Comparison of ENCODE assay signal across 8 mouse cellular contexts in genomic region chr1:172143570-172143969, GRCm38 (mm10). TPM values are rescaled to one million over a fixed set of nuclear protein-coding genes. Genes with fewer than 3 reads are reported as not detected.
DNase-seq lines count a peak whose midpoint lies in the region; ATAC-seq and TF ChIP-seq lines count a peak whose summit lies in the region.
"Had no signal": no experiment of that assay in that cellular context is flagged by ENCODE, and none has a peak within 500 bp of the region (broad histone marks: within the 10 kb centered on the region; RNA-seq: fewer than 3 reads in every experiment).

No protein-coding gene starts in this region.

- H3K4me3 ChIP-seq in limb, embryonic 11.5 days (ENCODE audit: low read depth, low read length): no peak overlapping the region
- no peak overlapping the region for H3K4me3 ChIP-seq in limb, embryonic 10.5 days
- no peak overlapping the region for H3K4me3 ChIP-seq in liver, postnatal 0 days (ENCODE audit: low read depth, low read length)
- H3K4me3 ChIP-seq: erythroblast, embryonic 14.5 days had no signal

- no peak for ATAC-seq in limb, embryonic 11.5 days (ENCODE audit: insufficient number of reproducible peaks, low FRiP score, low TSS enrichment, low read depth)
- no peak for ATAC-seq in liver, postnatal 0 days

- H3K27me3 ChIP-seq in limb, embryonic 11.5 days (ENCODE audit: control insufficient read depth, insufficient read depth, low read length): no peaks in the 10 kb centered on the region
- H3K27me3 ChIP-seq in limb, embryonic 10.5 days (ENCODE audit: low read depth, poor library complexity, severe bottlenecking): no peaks in the 10 kb centered on the region
- H3K27me3 ChIP-seq in liver, postnatal 0 days (ENCODE audit: insufficient read depth, low read length): no peaks in the 10 kb centered on the region

- H3K4me2 ChIP-seq in limb, embryonic 11.5 days (ENCODE audit: low read depth, severe bottlenecking): no peak overlapping the region
- H3K4me2 ChIP-seq in liver, postnatal 0 days (ENCODE audit: low read depth, low read length): no peak overlapping the region

- 39% methylated on average over 1 of the region's 1 CpGs for WGBS in limb, embryonic 11.5 days
- 45% methylated on average over 1 of the region's 1 CpGs for WGBS in limb, embryonic 10.5 days
- 10% methylated on average over 1 of the region's 1 CpGs for WGBS in liver, postnatal 0 days (ENCODE audit: insufficient replicate concordance)

- no peaks in the 10 kb centered on the region for H3K36me3 ChIP-seq in limb, embryonic 11.5 days (ENCODE audit: control insufficient read depth, insufficient read depth, low read length)
- H3K36me3 ChIP-seq in limb, embryonic 10.5 days: no peaks in the 10 kb centered on the region
- H3K36me3 ChIP-seq in liver, postnatal 0 days (replicated peaks; ENCODE audit: insufficient read depth, low read length): no peaks in the 10 kb centered on the region

- DNase-seq in limb, embryonic 11.5 days (ENCODE audit: low spot score): peak; percentile 50
- DNase-seq in limb, embryonic 10.5 days (ENCODE audit: low spot score): no peak
- DNase-seq in Muller cell, postnatal 12 days (ENCODE audit: inconsistent ontology term): peak; percentile 40
- peak; percentile 43 to 65 for DNase-seq in cerebellum, postnatal 36 days
- peak; percentile 86 for DNase-seq in kidney, adult 9 months
- peak; percentile 59 for DNase-seq in liver, postnatal 0 days
- peak; percentile 38 for DNase-seq in spleen, adult 12 weeks (ENCODE audit: low spot score)

- TF ChIP-seq CTCF in liver, postnatal 0 days (IDR thresholded peaks at IDR 0.05; ENCODE audit: low read depth): peak; percentile 84

- H3K4me1 ChIP-seq in limb, embryonic 11.5 days (ENCODE audit: control insufficient read depth, insufficient read depth, low read length): no peaks in the 10 kb centered on the region
- peaks cover 15% of the 10 kb centered on the region for H3K4me1 ChIP-seq in limb, embryonic 10.5 days
- H3K4me1 ChIP-seq in liver, postnatal 0 days (ENCODE audit: insufficient read depth): peaks cover 6% of the 10 kb centered on the region

- TF ChIP-seq EP300 in liver, postnatal 0 days (IDR thresholded peaks at IDR 0.05; ENCODE audit: low read depth): no peak

- H3K27ac ChIP-seq in limb, embryonic 11.5 days (replicated peaks; ENCODE audit: low read depth, low read length): no peak overlapping the region
- no peak overlapping the region for H3K27ac ChIP-seq in limb, embryonic 10.5 days
- H3K27ac ChIP-seq in liver, postnatal 0 days (ENCODE audit: low read depth): no peak overlapping the region

- no peak overlapping the region for H3K9ac ChIP-seq in limb, embryonic 11.5 days (ENCODE audit: low read length)
- H3K9ac ChIP-seq in liver, postnatal 0 days (replicated peaks): no peak overlapping the region

- no peaks in the 10 kb centered on the region for H3K9me3 ChIP-seq in limb, embryonic 11.5 days (ENCODE audit: control insufficient read depth, low read length)
- no peaks in the 10 kb centered on the region for H3K9me3 ChIP-seq in limb, embryonic 10.5 days (replicated peaks)
- H3K9me3 ChIP-seq in liver, postnatal 0 days (ENCODE audit: low read length): no peaks in the 10 kb centered on the region

RNA-seq across cellular contexts. Expression of gene Dcaf8, which starts 4.3 kb away (rescaled TPM):
- 119 and 127 TPM in 2 replicates for polyA plus RNA-seq in limb, embryonic 11.5 days (2014; fragmentation: Nextera tagmentation; extraction: Ambion mirVana)
- 125 and 156 TPM in 2 replicates for polyA plus RNA-seq in limb, embryonic 10.5 days (2016; fragmentation: Nextera tagmentation; extraction: Ambion mirVana)
- 43.0 and 48.3 TPM in 2 replicates for polyA plus RNA-seq in liver, postnatal 0 days (2015; fragmentation: Nextera tagmentation; extraction: Ambion mirVana)

RNA-seq across cellular contexts. Expression of gene Pex19, which starts 17.0 kb away (rescaled TPM):
- polyA plus RNA-seq in limb, embryonic 11.5 days (2014; fragmentation: Nextera tagmentation; extraction: Ambion mirVana): 176 and 180 TPM in 2 replicates
- polyA plus RNA-seq in limb, embryonic 10.5 days (2016; fragmentation: Nextera tagmentation; extraction: Ambion mirVana): 195 and 206 TPM in 2 replicates
- polyA plus RNA-seq in liver, postnatal 0 days (2015; fragmentation: Nextera tagmentation; extraction: Ambion mirVana): 85.9 and 91.7 TPM in 2 replicates
